Mouse (Mus musculus) liver, embryonic 12.5 days (tissue): ENCODE data around the gene Arhgap8. TPM values are rescaled to one million over a fixed set of nuclear protein-coding genes. Genes with fewer than 3 reads are reported as not detected.

Experiments
- ATAC-seq: fragments of 200-750 bp; cut with Nextera tagmentation; 2 replicates; pipeline ENCODE4 v1.8.0; 2017; ENCODE audit warnings: moderate number of reproducible peaks, mild to moderate bottlenecking, moderate library complexity
- H3K27ac ChIP-seq: fragments of 300-500 bp; sonication (generic); 2 replicates; pipeline ENCODE4 v1.5.1; 2016; ENCODE audit warnings: mild to moderate bottlenecking
- H3K27me3 ChIP-seq: fragments of 300-500 bp; sonication (generic); replicated peaks from 2 replicates; pipeline ENCODE4 v1.6.1; 2016; ENCODE audit warnings: mild to moderate bottlenecking, moderate library complexity
- H3K36me3 ChIP-seq: fragments of 300-500 bp; sonication (generic); 2 replicates; pipeline ENCODE4 v1.6.1; 2016; ENCODE audit warnings: mild to moderate bottlenecking, moderate library complexity
- H3K4me1 ChIP-seq: fragments of 300-500 bp; sonication (generic); 2 replicates; pipeline ENCODE4 v1.6.1; 2016
- H3K4me2 ChIP-seq: fragments of 300-500 bp; sonication (generic); 2 replicates; pipeline ENCODE4 v1.6.1; 2016; ENCODE audit warnings: mild to moderate bottlenecking, moderate library complexity
- H3K4me3 ChIP-seq: fragments of 300-500 bp; sonication (generic); 2 replicates; pipeline ENCODE4 v1.5.1; 2016; ENCODE audit warnings: mild to moderate bottlenecking, moderate library complexity
- H3K9ac ChIP-seq: fragments of 300-500 bp; sonication (generic); 2 replicates; pipeline ENCODE4 v1.6.1; 2016; ENCODE audit warnings: mild to moderate bottlenecking, moderate library complexity
- H3K9me3 ChIP-seq: fragments of 300-500 bp; sonication (generic); replicated peaks from 2 replicates; pipeline ENCODE4 v1.6.1; 2016; ENCODE audit warnings: mild to moderate bottlenecking, moderate library complexity
- WGBS: fragments of 180-500 bp; shearing (Covaris S2); methylation state at CpG from one replicate; pipeline ENCODE4 v1.1.7; 2016; ENCODE audit not compliant: insufficient replicate concordance; 5-methylcytosine and 5-hydroxymethylcytosine counted together
- polyA plus RNA-seq: library from polyadenylated mRNA; unstranded; fragments of >200 nt; fragmentation: Nextera tagmentation; extraction: Ambion mirVana; gene quantifications from 2 replicates; pipeline ENCODE4 v1.2.1, GENCODE M21; 2016

Arhgap8 gene
- polyA plus RNA-seq, result 0.88 and 0.91 TPM in 2 replicates

DNA sequence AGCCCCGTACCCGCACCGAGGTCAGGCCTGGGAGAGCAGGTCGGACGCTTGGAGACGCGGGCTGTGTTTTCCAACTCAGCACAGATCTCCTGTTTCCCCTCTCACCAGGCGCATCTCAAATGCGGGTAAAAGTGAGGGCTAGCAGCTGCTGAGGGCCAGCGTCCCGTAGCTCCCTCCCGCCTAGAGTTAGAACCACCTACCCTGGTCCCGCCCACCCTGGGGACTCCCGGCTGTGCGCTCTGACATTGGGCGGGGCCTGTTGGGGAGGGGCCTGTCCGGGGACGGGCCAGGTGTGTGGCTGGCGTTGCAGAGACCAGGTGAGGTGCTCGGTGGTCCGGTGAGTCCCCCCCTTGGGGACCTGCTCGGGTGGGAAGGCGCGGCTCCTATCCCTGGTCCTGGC lies at the start of gene Arhgap8:
TSS of gene Arhgap8 (plus strand) at position 262 of the 400 bp plus-strand sequence.
- Histone ChIP-seq H3K9me3 (no peaks in the 10 kb centered on the region), H3K36me3 (no peaks in the 10 kb centered on the region), H3K27ac (no peak within 1 kb of the TSS), H3K4me1 (peaks cover 15% of the 10 kb centered on the region; the same call in 1 of the 2 replicates), H3K9ac (no peak within 1 kb of the TSS), H3K4me3 (peak within 1 kb of the TSS; percentile 43), H3K4me2 (peak within 1 kb of the TSS; percentile 66), H3K27me3 (peaks cover 52% of the 10 kb centered on the region)
- 5% methylated on average over 24 of the region's 24 CpGs for WGBS
- ATAC-seq, result peak; percentile 53

- H3K27me3 ChIP-seq, result peaks cover 13% of the 10 kb centered on the region
- 66% methylated on average over 4 of the region's 4 CpGs for WGBS
- no peak overlapping the region for H3K27ac ChIP-seq
- H3K4me3 ChIP-seq, result no peak overlapping the region
- H3K36me3 ChIP-seq, result no peaks in the 10 kb centered on the region
- H3K4me2 ChIP-seq, result no peak overlapping the region
- ATAC-seq, result no peak
- no peak overlapping the region for H3K9ac ChIP-seq
- no peaks in the 10 kb centered on the region for H3K9me3 ChIP-seq
- peaks cover 33% of the 10 kb centered on the region for H3K4me1 ChIP-seq
Observed at GRCm38 (mm10) chr15:84670657-84671055, 49.2 kb upstream of the Arhgap8 start.

DNA sequence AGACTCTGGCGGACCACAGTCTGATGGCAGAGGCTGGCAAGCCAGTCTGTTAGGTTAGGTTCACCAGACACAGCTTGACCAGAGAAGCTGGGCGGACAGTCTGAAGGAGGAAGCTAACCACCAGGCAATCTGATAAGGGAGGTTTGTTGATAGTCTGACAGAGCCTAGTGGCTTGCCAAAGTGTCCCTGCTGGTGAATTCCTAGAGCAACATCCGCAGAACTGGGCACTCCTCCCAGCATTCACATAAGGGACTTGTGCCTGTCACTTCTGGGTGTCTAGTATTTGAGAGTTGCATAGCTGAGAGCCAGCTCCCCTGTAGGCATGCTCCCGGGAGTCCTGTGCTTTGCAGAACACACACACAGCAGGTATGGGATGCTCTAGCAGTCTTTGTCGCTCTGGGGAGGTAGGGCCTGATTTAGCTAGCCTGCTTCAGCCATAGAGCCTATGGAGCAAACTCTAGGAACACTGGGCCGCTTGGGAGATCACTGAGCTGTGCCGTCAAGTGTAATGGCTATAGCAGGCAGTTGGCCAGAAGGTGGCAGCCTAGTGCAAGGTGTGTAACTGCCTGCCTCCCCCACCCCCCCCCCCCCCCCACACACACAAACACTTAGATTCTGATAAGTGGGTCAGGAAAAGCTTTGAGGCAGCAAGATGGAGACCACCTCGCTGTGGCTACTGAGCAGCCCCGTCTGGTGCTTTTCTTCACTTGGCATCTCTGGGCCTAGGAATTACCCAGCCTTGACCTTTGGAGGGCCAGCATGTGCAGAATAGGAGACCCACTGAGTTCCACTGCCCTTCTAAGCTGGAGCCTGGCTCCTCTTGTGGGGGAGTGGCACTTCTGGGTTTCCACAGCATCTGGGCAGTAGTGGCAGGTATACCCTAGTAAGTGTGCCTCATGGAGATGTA lies 48.2 kb upstream of the Arhgap8 start:
- Histone ChIP-seq H3K4me1 (peaks cover 29% of the 10 kb centered on the region), H3K36me3 (no peaks in the 10 kb centered on the region), H3K4me2 (no peak overlapping the region), H3K9ac (no peak overlapping the region), H3K27ac (no peak overlapping the region), H3K9me3 (no peaks in the 10 kb centered on the region), H3K4me3 (no peak overlapping the region), H3K27me3 (peaks cover 3% of the 10 kb centered on the region; the same call in 1 of the 2 replicates)
- ATAC-seq, result no peak
- 27% methylated on average over 9 of the region's 9 CpGs for WGBS

DNA sequence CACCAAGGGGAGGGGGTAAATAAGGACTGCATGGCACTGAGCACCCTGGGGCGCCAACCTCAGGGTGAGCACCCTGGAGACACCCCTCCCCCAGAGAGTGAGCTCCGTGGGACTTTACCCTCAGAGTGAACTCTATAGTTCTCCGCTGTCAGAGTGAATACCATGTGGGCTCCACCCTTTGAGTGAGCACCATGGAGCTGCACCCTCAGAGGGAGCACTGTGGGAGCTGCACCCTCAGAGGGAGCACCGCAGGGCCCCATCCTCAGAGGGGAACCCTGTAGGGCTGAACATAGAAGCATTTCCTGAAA lies 47.6 kb upstream of the Arhgap8 start:
- Histone ChIP-seq H3K9ac (no peak overlapping the region), H3K4me3 (no peak overlapping the region), H3K36me3 (no peaks in the 10 kb centered on the region), H3K27me3 (no peaks in the 10 kb centered on the region), H3K4me2 (no peak overlapping the region), H3K4me1 (peaks cover 29% of the 10 kb centered on the region), H3K27ac (no peak overlapping the region), H3K9me3 (no peaks in the 10 kb centered on the region)
- 62% methylated on average over 4 of the region's 4 CpGs for WGBS
- ATAC-seq, result no peak

- WGBS, result 60% methylated on average over 3 of the region's 3 CpGs
- Histone ChIP-seq H3K4me2 (no peak overlapping the region), H3K4me1 (peaks cover 29% of the 10 kb centered on the region), H3K4me3 (no peak overlapping the region), H3K36me3 (no peaks in the 10 kb centered on the region), H3K27me3 (no peaks in the 10 kb centered on the region), H3K27ac (no peak overlapping the region), H3K9me3 (no peaks in the 10 kb centered on the region), H3K9ac (no peak overlapping the region)
- no peak for ATAC-seq
Observed at GRCm38 (mm10) chr15:84672616-84673015, 47.2 kb upstream of the Arhgap8 start.

DNA sequence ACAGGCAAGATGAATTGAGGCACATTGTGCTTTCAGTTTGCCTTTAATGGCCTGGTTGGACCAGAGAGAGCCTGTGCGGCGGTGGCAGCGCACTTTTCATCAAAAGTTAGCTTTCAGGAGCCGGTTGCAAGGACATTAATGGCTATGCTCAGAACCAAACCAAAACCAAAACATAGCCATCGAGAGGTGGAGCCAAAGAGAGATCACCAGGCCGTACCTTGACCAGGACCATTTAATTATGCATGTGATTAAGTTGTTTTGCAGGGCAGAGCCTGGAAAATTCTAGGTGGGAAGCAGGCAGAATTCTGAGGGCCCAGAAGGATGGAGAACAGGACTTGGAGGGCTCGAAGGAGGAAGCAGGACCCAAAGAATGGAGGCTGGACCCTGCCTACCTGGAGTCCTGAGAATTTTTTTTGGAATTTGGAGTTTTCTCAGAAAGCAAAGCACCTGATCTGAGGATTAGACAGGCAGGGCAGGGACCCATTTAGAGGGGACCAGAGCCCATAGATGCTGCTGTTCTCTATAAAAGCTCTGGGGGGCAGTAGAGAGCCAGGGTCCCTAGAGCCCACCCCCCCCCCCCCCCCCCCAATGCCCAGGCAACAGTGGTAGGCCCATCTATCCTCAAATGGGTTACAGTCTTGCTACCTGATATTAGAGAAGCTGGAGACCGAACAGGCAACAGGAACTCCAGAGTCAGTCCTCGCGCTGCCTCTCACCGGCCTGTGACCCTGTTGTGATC lies 45.4 kb upstream of the Arhgap8 start:
- H3K9ac ChIP-seq, result no peak overlapping the region
- H3K27ac ChIP-seq, result no peak overlapping the region
- no peaks in the 10 kb centered on the region for H3K27me3 ChIP-seq
- H3K4me2 ChIP-seq, result no peak overlapping the region
- no peak overlapping the region for H3K4me3 ChIP-seq
- no peaks in the 10 kb centered on the region for H3K36me3 ChIP-seq
- WGBS, result 74% methylated on average over 11 of the region's 11 CpGs
- H3K4me1 ChIP-seq, result peaks cover 22% of the 10 kb centered on the region
- H3K9me3 ChIP-seq, result no peaks in the 10 kb centered on the region
- no peak for ATAC-seq

- Histone ChIP-seq H3K4me1 (peaks cover 16% of the 10 kb centered on the region), H3K36me3 (no peaks in the 10 kb centered on the region), H3K9me3 (no peaks in the 10 kb centered on the region), H3K27me3 (no peaks in the 10 kb centered on the region), H3K4me2 (no peak overlapping the region), H3K27ac (no peak overlapping the region), H3K9ac (no peak overlapping the region), H3K4me3 (no peak overlapping the region)
- no peak for ATAC-seq
- 42% methylated on average over 8 of the region's 8 CpGs for WGBS
Observed at GRCm38 (mm10) chr15:84675317-84675716, 44.5 kb upstream of the Arhgap8 start.

DNA sequence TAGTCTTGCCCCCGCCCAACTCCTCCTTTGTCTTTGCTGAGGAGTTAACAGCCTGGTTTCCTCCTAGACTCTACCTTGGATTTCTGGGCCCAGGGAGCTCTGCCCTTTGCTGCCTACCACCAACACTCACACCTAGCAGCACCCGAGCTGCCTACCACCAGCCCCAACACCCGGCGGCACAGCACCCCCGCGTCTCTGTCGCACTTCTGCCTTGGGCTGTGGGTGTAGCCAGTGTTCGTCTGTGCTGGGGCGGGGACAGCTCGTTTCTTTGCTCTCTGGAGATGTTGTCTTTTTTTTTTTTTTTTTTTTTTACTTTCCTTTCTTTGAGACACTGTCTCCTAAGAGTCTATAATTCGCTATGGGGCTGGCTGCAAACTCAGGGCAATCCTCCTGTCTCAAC lies 41.9 kb upstream of the Arhgap8 start:
- no peak for ATAC-seq
- Histone ChIP-seq H3K4me2 (no peak overlapping the region), H3K27me3 (peaks cover 17% of the 10 kb centered on the region; the same call in 1 of the 2 replicates), H3K9me3 (no peaks in the 10 kb centered on the region), H3K4me3 (no peak overlapping the region), H3K9ac (no peak overlapping the region), H3K4me1 (peaks cover 33% of the 10 kb centered on the region), H3K27ac (no peak overlapping the region), H3K36me3 (no peaks in the 10 kb centered on the region)
- WGBS, result 46% methylated on average over 11 of the region's 11 CpGs

- ATAC-seq, result no peak
- Histone ChIP-seq H3K9me3 (no peaks in the 10 kb centered on the region), H3K36me3 (no peaks in the 10 kb centered on the region), H3K4me3 (no peak overlapping the region), H3K9ac (no peak overlapping the region), H3K27me3 (peaks cover 23% of the 10 kb centered on the region; the same call in 1 of the 2 replicates), H3K4me2 (no peak overlapping the region), H3K27ac (no peak overlapping the region), H3K4me1 (peaks cover 38% of the 10 kb centered on the region)
- WGBS, result 82% methylated on average over 4 of the region's 4 CpGs
Observed at GRCm38 (mm10) chr15:84679090-84679489, 40.8 kb upstream of the Arhgap8 start.

DNA sequence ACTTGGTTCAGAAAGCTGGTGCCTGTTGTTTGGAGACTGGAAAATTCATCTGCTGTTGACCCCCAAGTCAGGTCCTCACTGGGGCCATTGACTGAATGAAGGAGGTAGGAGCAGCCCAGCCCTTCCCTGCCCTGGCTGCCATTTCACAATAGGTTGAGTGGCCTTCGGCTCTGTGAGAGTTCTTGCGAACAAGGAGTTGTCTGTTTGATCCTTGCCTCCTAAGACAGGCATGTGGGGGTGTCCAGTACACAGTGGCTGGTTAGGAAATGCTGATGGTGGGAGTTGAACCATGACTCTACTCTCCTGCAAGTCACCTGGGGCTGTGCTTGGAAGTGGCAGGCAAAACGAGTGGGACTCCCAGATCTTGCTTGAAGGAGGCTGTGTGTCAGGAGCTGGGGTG lies 40.1 kb upstream of the Arhgap8 start:
- peaks cover 23% of the 10 kb centered on the region; the same call in 1 of the 2 replicates for H3K27me3 ChIP-seq

GRCm38 (mm10) chr15:84680545-84681454 lies 39.1 kb upstream of the Arhgap8 start:
- WGBS, result under 1% methylated on average over 72 of the region's 77 CpGs
- H3K9me3 ChIP-seq, result no peaks in the 10 kb centered on the region
- peak overlapping the region; percentile 56 for H3K27ac ChIP-seq
- H3K9ac ChIP-seq, result peak overlapping the region; percentile 66
- no peaks in the 10 kb centered on the region for H3K36me3 ChIP-seq
- H3K4me1 ChIP-seq, result peaks cover 52% of the 10 kb centered on the region
- peak overlapping the region; percentile 67 for H3K4me3 ChIP-seq
- H3K4me2 ChIP-seq, result peak overlapping the region; percentile 87
- peaks cover 23% of the 10 kb centered on the region; the same call in 1 of the 2 replicates for H3K27me3 ChIP-seq
- peak; percentile 68 for ATAC-seq

More for the DNA sequence above, 40.1 kb upstream of the Arhgap8 start:
- ATAC-seq, result no peak
- H3K4me3 ChIP-seq, result no peak overlapping the region
- H3K9ac ChIP-seq, result no peak overlapping the region
- H3K27ac ChIP-seq, result no peak overlapping the region
- WGBS, result 50% methylated on average over 3 of the region's 3 CpGs
- no peaks in the 10 kb centered on the region for H3K9me3 ChIP-seq
- H3K36me3 ChIP-seq, result no peaks in the 10 kb centered on the region
- no peak overlapping the region for H3K4me2 ChIP-seq
- H3K4me1 ChIP-seq, result peaks cover 45% of the 10 kb centered on the region
